Mouse (Mus musculus) E14TG2a.4 (cell line): ENCODE data around the gene Usp6nl.

Experiments
- CTCF ChIP-seq: conservative IDR thresholded peaks from 2 replicates; pipeline ENCODE4 v1.5.1; 2014; ENCODE audit warnings: low read length
- POU5F1 ChIP-seq: IDR thresholded peaks from 2 replicates; pipeline ENCODE4 v1.6.1; 2014; ENCODE audit warnings: low read length, borderline replicate concordance

- no peak for TF ChIP-seq CTCF
- TF ChIP-seq POU5F1 = no peak
Observed at GRCm38 (mm10) chr2:6398826-6399225, 76.4 kb downstream of the Usp6nl start.
